14 mouse cellular contexts compared by ENCODE assay signal in genomic region chr9:99104449-99104848, GRCm38 (mm10). TPM values are rescaled to one million over a fixed set of nuclear protein-coding genes. Genes with fewer than 3 reads are reported as not detected.
DNase-seq lines count a peak whose midpoint lies in the region; ATAC-seq and TF ChIP-seq lines count a peak whose summit lies in the region.
"Had no signal": no experiment of that assay in that cellular context is flagged by ENCODE, and none has a peak within 500 bp of the region (broad histone marks: within the 10 kb centered on the region; RNA-seq: fewer than 3 reads in every experiment).

No protein-coding gene starts in this region.

- no peaks in the 10 kb centered on the region for H3K9me3 ChIP-seq in heart, embryonic 10.5 days
- no peaks in the 10 kb centered on the region for H3K9me3 ChIP-seq in stomach, postnatal 0 days (ENCODE audit: control insufficient read depth, low read length)
- H3K9me3 ChIP-seq: midbrain, embryonic 15.5 days had no signal

- TF ChIP-seq EP300 in stomach, postnatal 0 days (optimal IDR thresholded peaks at IDR 0.05) = no peak

- intact Hi-C loops in heart, postnatal 10 days (cut with DNase I) = loop anchor here (5.0 kb wide), 1 partner anchor 33 kb away; no protein-coding TSS in a partner anchor

- no peak overlapping the region for H3K9ac ChIP-seq in stomach, postnatal 0 days (ENCODE audit: low read length)
- H3K9ac ChIP-seq: liver, embryonic 13.5 days; midbrain, embryonic 15.5 days had no signal

- TF ChIP-seq POLR2A in testis, adult 2 months (IDR thresholded peaks at IDR 0.05; ENCODE audit: control insufficient read depth, low read depth, low read length) = no peak
- TF ChIP-seq POLR2A in brain, embryonic 14.5 days (IDR thresholded peaks at IDR 0.05; ENCODE audit: borderline replicate concordance, extremely low read depth, insufficient read depth, insufficient read length, poor library complexity, severe bottlenecking) = no peak

- peak; percentile 7; the same call in 1 of the 2 replicates for TF ChIP-seq CTCF in testis, adult 2 months (IDR thresholded peaks at IDR 0.05; ENCODE audit: control insufficient read depth, insufficient read depth, insufficient replicate concordance, low read depth, low read length)
- peak; percentile 16; the same call in 1 of the 2 replicates for TF ChIP-seq CTCF in brain, embryonic 14.5 days (IDR thresholded peaks at IDR 0.05; ENCODE audit: borderline replicate concordance, extremely low read depth, insufficient read depth, insufficient read length)
- TF ChIP-seq CTCF in stomach, postnatal 0 days (IDR thresholded peaks at IDR 0.05; ENCODE audit: low read depth) = peak; percentile 33

- H3K27ac ChIP-seq in heart, embryonic 10.5 days = no peak overlapping the region
- no peak overlapping the region for H3K27ac ChIP-seq in testis, adult 2 months (ENCODE audit: control insufficient read depth, insufficient read depth, low read depth, low read length)
- H3K27ac ChIP-seq in stomach, postnatal 0 days (replicated peaks) = no peak overlapping the region
- H3K27ac ChIP-seq: liver, embryonic 13.5 days; midbrain, embryonic 15.5 days had no signal

- no peak overlapping the region for H3K4me3 ChIP-seq in heart, embryonic 10.5 days
- no peak overlapping the region for H3K4me3 ChIP-seq in testis, adult 2 months (ENCODE audit: control insufficient read depth, low read depth, low read length)
- H3K4me3 ChIP-seq in stomach, postnatal 0 days (ENCODE audit: low read depth, low read length) = no peak overlapping the region
- H3K4me3 ChIP-seq: erythroblast, embryonic 14.5 days; liver, embryonic 13.5 days; midbrain, embryonic 15.5 days had no signal

- H3K27me3 ChIP-seq in heart, embryonic 10.5 days (ENCODE audit: insufficient read depth, poor library complexity, severe bottlenecking) = no peaks in the 10 kb centered on the region
- H3K27me3 ChIP-seq in testis, adult 2 months (ENCODE audit: control insufficient read depth, insufficient read depth, low read length) = no peaks in the 10 kb centered on the region
- no peaks in the 10 kb centered on the region for H3K27me3 ChIP-seq in stomach, postnatal 0 days (ENCODE audit: control insufficient read depth, insufficient read depth, low read length)
- H3K27me3 ChIP-seq: liver, embryonic 13.5 days; midbrain, embryonic 15.5 days had no signal

- peak; percentile 71 for DNase-seq in heart, embryonic 10.5 days (ENCODE audit: low spot score)
- DNase-seq in heart, postnatal 10 days = no peak
- no peak for DNase-seq in testis, postnatal 14 days (ENCODE audit: low spot score)
- DNase-seq in brain, embryonic 14.5 days (ENCODE audit: low read depth) = no peak
- no peak for DNase-seq in stomach, postnatal 0 days (ENCODE audit: low spot score)
- no peak for DNase-seq in ovary, postnatal 10 days (ENCODE audit: low spot score)
- no peak for DNase-seq in urinary bladder, postnatal 36 days (ENCODE audit: low spot score in 2 of 2)
- DNase-seq: adrenal gland, postnatal 14 days; cerebellum, postnatal 36 days; heart, postnatal 36 days; liver, embryonic 13.5 days had no signal

- H3K4me2 ChIP-seq in stomach, postnatal 0 days (replicated peaks; ENCODE audit: low read depth) = no peak overlapping the region
- H3K4me2 ChIP-seq: liver, embryonic 13.5 days; midbrain, embryonic 15.5 days had no signal

- H3K36me3 ChIP-seq in heart, embryonic 10.5 days = peaks cover 15% of the 10 kb centered on the region
- no peaks in the 10 kb centered on the region; the same call in none of the 2 replicates for H3K36me3 ChIP-seq in testis, adult 2 months (ENCODE audit: control insufficient read depth, insufficient read depth, low read length)
- H3K36me3 ChIP-seq in stomach, postnatal 0 days (ENCODE audit: control insufficient read depth, insufficient read depth, low read length) = no peaks in the 10 kb centered on the region

- no peak for ATAC-seq in stomach, postnatal 0 days (ENCODE audit: low FRiP score, low TSS enrichment)
- ATAC-seq: midbrain, embryonic 15.5 days had no signal

- peaks cover under 1% of the 10 kb centered on the region; the same call in 1 of the 2 replicates for H3K4me1 ChIP-seq in heart, embryonic 10.5 days
- H3K4me1 ChIP-seq in testis, adult 2 months (ENCODE audit: control insufficient read depth, insufficient read depth, low read length) = no peaks in the 10 kb centered on the region
- H3K4me1 ChIP-seq in stomach, postnatal 0 days (replicated peaks; ENCODE audit: control insufficient read depth, insufficient read depth) = no peaks in the 10 kb centered on the region
- H3K4me1 ChIP-seq: midbrain, embryonic 15.5 days had no signal

- 90% methylated on average over 2 of the region's 2 CpGs for WGBS in heart, embryonic 10.5 days
- 90% methylated on average over 2 of the region's 2 CpGs for WGBS in stomach, postnatal 0 days

RNA-seq across cellular contexts. Expression of gene Pik3cb, which starts 36.0 kb away (rescaled TPM):
- 2.0 and 2.4 TPM in 2 replicates for polyA plus RNA-seq in heart, embryonic 10.5 days (2016; fragmentation: Nextera tagmentation; extraction: Ambion mirVana)
- 10 to 100 TPM; 11.3 to 12.1 TPM for total RNA-seq in heart, postnatal 10 days (2021)
- 2.7 and 3.0 TPM in 2 replicates for polyA plus RNA-seq in testis, adult 2 months (2012; rRNA removed)
- 7.5 and 8.6 TPM in 2 replicates for polyA plus RNA-seq in brain, embryonic 14.5 days (2012; rRNA removed)
- polyA plus RNA-seq in stomach, postnatal 0 days (2015; fragmentation: Nextera tagmentation; extraction: Ambion mirVana) = 2.6 and 4.0 TPM in 2 replicates
